Mouse (Mus musculus) brain, embryonic 14.5 days (tissue): ENCODE results near the gene Hps6.

ENCODE experiments used
- CTCF ChIP-seq: fragments of 200-500 bp; IDR thresholded peaks from 2 replicates; pipeline ENCODE4 v1.5.1; 2012; ENCODE audit warnings: inconsistent platforms, mild to moderate bottlenecking, moderate library complexity, borderline replicate concordance; ENCODE audit not compliant: insufficient read depth, insufficient read length; ENCODE audit errors: extremely low read depth
- POLR2A ChIP-seq: fragments of 200-500 bp; IDR thresholded peaks from 2 replicates; pipeline ENCODE4 v1.6.1; 2012; ENCODE audit warnings: mild to moderate bottlenecking, inconsistent platforms, borderline replicate concordance; ENCODE audit not compliant: poor library complexity, insufficient read depth, insufficient read length, severe bottlenecking; ENCODE audit errors: extremely low read depth

- TF ChIP-seq CTCF: no peak
- TF ChIP-seq POLR2A: no peak
Measured at GRCm38 (mm10) chr19:45991171-45991570, 12.1 kb upstream of the Hps6 start.
